Mouse (Mus musculus) heart, postnatal 0 days (tissue): ENCODE data around the gene Pdzrn4.

ENCODE experiments used
- CTCF ChIP-seq: IDR thresholded peaks from 2 replicates; pipeline ENCODE4 v1.5.1; 2016; ENCODE audit warnings: antibody characterized with exemption, control low read depth, low read depth
- EP300 ChIP-seq: IDR thresholded peaks from 2 replicates; pipeline ENCODE4 v1.6.1; 2016; ENCODE audit warnings: antibody characterized with exemption, low read depth

DNA sequence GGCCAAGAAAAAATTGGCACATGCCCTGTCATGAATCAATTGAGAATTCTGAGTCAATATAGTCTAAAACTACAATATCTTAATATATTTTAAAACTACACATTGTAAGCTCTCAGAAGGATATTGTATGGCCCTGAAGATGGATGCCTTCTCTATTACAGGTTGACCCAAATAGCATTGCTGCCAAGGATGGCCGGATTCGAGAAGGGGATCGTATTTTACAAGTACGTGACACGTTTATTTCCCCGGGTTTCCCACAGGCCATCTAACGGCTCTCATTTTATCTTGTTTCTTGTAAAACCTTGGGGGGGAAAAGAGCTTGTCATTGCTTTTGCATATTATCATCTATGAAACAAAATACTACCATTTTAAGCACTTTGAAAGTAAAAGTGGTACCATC, 349.4 kb downstream of the Pdzrn4 start:
- TF ChIP-seq CTCF = no peak
- no peak for TF ChIP-seq EP300
